Mouse (Mus musculus) erythroblast, embryonic 14.5 days (primary cell): ENCODE results near the gene Ewsr1.

Source experiments
- GATA1 ChIP-seq: IDR thresholded peaks from 2 replicates; pipeline ENCODE4 v1.6.1; 2012; ENCODE audit warnings: low read length, inconsistent platforms, mixed read lengths
- TAL1 ChIP-seq: IDR thresholded peaks from 3 replicates; pipeline ENCODE4 v1.6.1; 2012; ENCODE audit warnings: low read length, inconsistent platforms, mixed read lengths

DNA sequence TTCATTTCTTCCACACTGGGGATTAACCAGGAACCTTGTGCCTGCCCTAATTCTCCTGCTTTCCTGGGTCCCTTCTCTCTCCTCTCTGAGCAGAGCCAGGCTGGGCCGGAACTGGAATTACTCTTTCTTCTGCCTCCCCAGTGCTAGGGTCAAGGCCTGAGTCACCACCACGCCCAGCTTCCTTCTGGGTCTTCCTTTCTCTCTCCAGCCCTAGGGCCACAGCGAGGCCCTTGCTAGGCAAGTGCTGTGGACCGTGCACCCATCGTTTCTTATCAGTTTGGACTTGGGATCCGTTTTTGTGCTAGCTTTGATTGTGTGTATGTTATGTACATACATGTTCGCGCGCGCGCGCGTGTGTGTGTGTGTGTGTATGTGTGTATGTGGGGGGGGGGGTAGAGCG is 44.9 kb downstream of the Ewsr1 start:
- TF ChIP-seq TAL1 (no peak), GATA1 (no peak)
